Mouse (Mus musculus) gastrocnemius, postnatal 25 days (tissue): ENCODE results near the gene Dnase1l3. TPM values are rescaled to one million over a fixed set of nuclear protein-coding genes. Genes with fewer than 3 reads are reported as not detected.

Experiments used
- DNase-seq: peaks from one replicate; pipeline ENCODE4 v3.0.0; 2022
- total RNA-seq, 2 experiments: library from RNA; stranded (reverse); gene quantifications; 1 replicate in 1 of 2; 2 replicates in 1 of 2; pipeline ENCODE4 v1.2.3; 2021

Gene Dnase1l3
- total RNA-seq, 2 experiments from 2014 or later = not detected

- DNase-seq = no peak
These were observed 62.2 kb downstream of the Dnase1l3 start for GRCm38 (mm10) chr14:7932151-7932550.

- no peak for DNase-seq
These were observed 65.3 kb downstream of the Dnase1l3 start for GRCm38 (mm10) chr14:7929029-7929428.

- DNase-seq = no peak
These were observed 66.0 kb downstream of the Dnase1l3 start for GRCm38 (mm10) chr14:7928362-7928761.

- DNase-seq = no peak
These were observed 70.7 kb downstream of the Dnase1l3 start for GRCm38 (mm10) chr14:7923635-7924034.

GRCm38 (mm10) chr14:7921459-7921858, 72.9 kb downstream of the Dnase1l3 start:
- no peak for DNase-seq

- DNase-seq = no peak
These were observed 74.5 kb downstream of the Dnase1l3 start for GRCm38 (mm10) chr14:7919921-7920320.

GRCm38 (mm10) chr14:7919309-7919708, 75.1 kb downstream of the Dnase1l3 start:
- no peak for DNase-seq

- no peak for DNase-seq
These were observed 76.0 kb downstream of the Dnase1l3 start for GRCm38 (mm10) chr14:7918150-7918991.

Other genes with a start within 250 kb of the Dnase1l3 start
- gene Gm26661, start 203.0 kb downstream of the Dnase1l3 start, total RNA-seq = not detected
- 10 to 100 TPM in 1 of 2 experiments, 1 to 10 TPM in 1; 9.2 to 11.6 TPM for gene Flnb, start 176.6 kb downstream of the Dnase1l3 start, total RNA-seq
- gene Gm45521, start 37.3 kb downstream of the Dnase1l3 start, total RNA-seq = not detected
- 1 to 10 TPM; 4.0 to 4.2 TPM for gene Abhd6, start 8.3 kb upstream of the Dnase1l3 start, total RNA-seq
- 10 to 100 TPM; 22.8 to 24.6 TPM for gene Rpp14, start 85.8 kb upstream of the Dnase1l3 start, total RNA-seq
- gene Pxk, start 103.6 kb upstream of the Dnase1l3 start, total RNA-seq = 10 to 100 TPM; 11.6 to 12.5 TPM
- 100 to 1,000 TPM; 353 to 354 TPM for gene Pdhb, start 178.5 kb upstream of the Dnase1l3 start, total RNA-seq
- 1 to 10 TPM; 5.7 to 6.8 TPM for gene Kctd6, start 219.6 kb upstream of the Dnase1l3 start, total RNA-seq